Mouse (Mus musculus) naive thymus-derived CD4-positive, alpha-beta T cell, adult 2 months (primary cell): ENCODE measurements around the gene Yes1.
"Not testable (repeated sequence)": the region's sequence is repeated elsewhere in the genome, so short reads cannot be mapped to it uniquely, and the experiment has no call there.

Experiments used
- DNase-seq: peaks from one replicate; pipeline ENCODE4 v3.0.0-alpha.2; 2011; ENCODE audit warnings: low read depth

Yes1 gene

DNA sequence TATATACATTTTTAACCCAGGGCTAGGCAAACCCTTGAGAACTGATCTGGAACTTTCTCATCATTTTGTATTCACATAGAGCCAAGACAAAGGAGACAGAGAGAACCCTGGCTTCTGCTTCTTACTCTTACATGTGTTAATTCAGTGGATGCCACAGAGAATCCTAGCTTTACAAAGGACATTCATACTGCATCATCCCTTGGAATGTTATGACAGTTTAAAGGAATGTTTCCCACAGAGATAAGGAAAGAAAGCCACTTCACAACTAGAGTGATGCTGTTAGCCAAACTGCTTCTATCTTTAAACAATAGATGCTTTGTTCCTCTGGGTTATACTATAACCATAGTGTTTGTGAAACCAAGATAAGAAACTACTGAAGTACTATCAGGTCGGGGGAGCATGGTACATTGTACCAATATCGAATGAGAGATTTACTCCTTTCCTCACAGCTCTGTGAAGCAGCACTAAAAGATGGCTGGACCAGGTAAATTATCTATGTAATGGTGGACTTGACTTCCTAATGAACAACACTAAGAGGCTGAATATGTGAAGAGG, 95.3 kb downstream of the Yes1 start:
- DNase-seq: no peak

DNA sequence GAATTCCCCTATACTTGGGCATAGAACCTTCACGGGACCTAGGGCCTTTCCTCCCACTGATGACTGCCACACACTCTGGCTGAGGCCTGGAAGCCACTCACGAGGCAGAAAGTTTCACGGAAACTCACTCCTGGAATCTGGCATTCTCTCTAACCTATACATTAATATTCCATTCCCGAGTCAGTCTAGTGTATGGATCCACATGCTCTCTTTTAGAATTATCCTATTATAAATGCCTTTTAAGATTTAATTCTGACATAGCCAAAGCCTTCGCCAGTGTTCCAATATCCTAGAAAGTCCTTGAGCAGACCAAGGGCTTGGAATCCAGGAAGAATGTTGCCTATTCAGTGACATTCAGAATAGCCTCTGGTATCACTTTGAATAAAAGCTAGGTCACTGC, 100.5 kb downstream of the Yes1 start:
- no peak for DNase-seq

DNA sequence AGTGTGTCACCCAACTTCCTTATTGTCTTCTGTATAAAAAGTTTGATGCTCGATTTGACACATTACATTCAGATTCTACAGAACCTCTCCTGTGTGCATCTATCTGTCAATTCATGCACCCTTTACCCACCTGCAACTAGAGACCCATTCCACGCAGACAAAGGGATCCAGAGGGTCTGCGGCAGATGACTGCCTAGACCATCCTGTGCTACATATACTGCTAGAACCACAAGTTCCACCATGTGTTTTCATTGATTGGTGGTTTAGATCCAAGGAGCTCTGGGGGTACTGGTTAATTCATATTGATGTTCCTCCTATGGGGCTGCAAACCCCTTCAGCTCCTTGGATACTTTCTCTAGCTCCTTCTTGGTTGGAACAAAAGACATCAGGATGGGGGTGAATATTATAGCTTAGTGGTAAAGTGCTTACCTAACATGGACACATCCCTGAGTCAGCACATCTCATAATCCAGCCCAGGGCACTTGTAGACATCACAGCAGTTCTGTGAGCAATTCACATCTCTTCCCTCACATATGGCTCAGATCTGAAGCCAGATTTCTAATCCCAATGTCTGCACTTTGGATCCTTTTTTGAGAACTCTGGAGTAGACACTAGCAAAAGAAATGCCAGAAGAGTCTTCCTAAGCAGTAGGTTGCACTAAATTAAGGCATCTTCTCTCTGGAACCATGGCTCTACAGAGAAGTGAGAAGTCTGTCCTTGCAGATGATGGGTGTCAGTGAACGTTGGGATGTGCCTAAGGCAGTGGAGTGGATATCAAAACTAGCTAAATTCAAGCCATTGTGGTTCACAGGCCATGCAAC, 101.5 kb downstream of the Yes1 start:
- peak; percentile 40 for DNase-seq

DNA sequence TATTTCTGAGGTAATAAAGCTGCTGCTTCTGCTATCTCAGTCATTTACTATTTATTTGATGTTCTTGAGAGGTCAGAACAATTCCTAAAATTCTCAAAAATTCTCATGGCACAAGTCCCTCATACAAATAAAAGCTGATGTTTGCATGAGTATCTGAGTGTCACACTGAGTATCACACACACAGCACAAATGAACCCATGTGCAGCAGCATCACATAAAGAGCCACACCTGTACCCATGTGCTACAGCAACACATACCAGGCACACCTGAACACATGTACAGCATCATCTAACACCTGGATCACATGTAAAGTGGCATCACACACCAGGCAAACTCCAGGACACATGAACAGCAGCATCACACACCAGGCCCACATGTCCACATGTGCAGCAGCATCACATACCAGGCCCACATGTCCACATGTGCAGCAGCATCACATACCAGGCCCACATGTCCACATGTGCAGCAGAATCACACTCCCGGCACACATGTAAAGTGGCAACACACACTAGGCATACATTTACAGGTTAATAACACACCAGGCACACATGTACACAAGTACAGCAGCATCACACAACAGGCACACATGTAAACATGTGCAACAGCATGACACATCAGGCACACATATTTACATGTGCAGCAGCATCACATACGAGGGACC, 102.2 kb downstream of the Yes1 start:
- no peak for DNase-seq

DNA sequence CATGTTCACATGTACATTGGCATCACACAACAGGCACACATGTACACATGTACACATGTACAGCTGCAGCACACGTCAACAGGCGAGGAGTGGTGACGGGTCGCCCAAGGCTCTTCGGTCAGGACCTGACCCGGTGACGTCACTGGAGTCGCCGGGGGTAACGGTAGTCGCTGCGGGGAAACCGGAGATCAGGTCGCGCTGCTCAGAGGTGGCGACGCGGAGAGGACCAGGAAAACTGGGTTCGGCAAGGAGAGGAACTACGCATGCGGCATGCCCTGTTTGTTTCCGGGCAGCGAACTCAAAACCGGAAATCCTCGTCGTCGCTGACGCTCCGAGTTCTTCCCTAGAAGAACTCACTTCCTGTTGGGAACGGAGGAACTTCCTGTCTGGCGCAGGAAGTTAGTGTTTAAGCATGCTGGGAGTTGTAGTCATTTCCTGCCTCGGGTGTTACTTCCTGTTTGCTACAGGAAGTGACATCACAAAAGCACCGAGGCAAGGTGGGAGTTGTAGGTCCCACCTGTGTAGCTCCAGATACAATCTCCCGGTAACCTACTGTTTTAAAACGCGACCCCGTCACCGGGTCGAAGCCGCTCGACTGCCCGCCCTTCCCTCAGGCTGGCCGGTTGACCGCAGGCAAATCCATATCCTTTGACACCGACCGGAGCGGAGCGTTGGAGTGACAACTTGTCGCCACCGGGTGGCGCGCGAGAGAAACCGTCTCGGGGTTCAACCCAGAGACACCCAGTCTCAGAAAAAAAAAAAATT, 102.9 kb downstream of the Yes1 start:
- peak; percentile 97 for DNase-seq

DNA sequence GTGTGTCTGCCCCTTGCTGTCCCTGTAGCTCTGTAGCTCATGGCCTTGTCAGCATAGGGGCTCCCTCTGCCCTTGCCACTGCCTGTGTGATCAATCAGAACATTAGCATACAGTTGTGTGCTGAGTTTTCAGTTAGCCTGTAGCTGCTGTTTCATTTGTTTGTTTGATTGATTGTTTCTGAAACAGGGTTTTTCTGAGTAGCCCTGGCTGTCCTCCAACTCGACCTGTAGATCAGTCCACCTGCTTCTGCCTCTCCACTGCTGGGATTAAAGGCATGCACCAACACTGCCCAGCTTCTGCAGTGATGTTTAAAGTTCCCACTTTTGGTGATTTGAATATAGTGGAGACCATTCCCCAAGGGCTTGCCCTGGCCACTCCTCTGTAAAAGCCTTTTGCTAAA, 106.8 kb downstream of the Yes1 start:
- no peak for DNase-seq

DNA sequence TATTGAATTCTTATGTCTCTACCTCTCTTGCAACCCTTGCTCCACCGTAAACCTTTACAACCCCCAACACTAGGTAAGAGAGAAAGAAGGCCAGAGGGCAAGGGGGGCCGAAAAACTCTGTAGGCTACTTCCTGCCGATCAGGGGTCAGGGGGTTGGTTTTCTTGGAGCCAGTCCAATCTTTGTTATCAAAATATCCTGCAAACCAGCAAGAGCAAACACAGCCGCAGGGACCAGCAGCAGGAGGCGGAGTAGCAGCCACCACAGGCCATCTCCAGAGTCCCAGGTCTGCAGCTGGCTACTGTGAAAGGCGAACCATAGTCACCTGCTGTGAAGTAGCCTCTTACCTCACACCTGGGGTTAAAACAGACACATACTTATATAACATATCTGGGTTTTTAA, 107.9 kb downstream of the Yes1 start:
- no peak for DNase-seq

DNA sequence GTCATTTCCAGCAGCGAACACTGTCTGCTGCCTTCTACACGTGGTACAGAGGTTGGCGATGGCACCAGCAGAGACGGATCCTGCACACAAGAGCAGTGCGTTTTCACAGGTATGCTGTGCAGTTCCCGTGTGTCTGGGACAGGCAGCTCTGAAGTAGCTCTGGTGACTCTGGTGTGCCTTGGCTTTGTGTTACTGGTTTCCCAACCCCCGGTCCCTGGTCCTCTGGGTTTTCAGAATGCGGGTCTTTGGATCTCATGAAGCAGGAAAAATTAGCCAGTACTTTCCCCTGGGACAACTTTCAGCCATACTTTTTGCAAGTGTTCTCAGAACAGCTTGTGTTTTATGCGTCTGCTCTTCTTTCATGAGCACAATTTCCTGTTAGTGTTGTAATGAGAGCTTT, 109.4 kb downstream of the Yes1 start:
- DNase-seq: no peak

DNA sequence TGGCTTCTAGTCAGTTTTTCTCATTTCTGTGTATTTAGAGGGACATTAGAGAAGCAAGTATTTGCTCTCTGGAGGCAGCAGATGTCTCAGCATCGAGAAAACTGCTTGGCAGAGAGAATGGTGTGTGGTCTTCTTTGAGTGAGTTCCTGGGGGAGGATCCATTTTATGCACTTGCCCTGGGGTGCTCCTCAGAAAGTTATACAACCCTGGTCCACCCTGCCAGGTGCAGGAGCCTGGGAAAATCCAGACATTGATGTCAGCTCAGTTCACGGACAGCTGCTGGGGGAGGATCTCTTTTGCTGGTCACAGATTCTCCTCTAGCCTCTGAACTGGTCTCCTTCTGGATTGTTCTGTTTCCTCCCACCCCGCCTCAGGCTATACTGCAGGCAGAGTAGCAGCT, 110.3 kb downstream of the Yes1 start:
- no peak for DNase-seq

DNA sequence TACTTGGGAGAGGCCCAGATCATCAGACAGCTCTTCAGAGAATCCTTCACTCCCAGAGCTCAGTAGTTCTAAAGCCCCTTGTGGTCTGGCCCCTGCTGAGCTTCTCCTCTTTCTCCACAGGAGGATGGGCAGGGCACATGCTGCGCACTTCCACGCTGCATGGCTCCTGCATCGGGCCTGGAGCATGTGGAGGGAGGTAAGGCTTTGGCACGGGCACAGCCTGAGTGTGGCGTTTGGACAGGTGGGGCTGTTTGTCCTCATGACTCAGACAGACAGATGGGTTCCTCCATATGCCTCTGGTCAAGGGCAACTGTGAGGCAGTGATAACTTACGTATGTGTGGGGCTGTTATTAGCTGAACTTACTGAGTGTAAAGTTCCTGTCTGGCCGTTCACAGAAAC, 111.3 kb downstream of the Yes1 start:
- DNase-seq: no peak

DNA sequence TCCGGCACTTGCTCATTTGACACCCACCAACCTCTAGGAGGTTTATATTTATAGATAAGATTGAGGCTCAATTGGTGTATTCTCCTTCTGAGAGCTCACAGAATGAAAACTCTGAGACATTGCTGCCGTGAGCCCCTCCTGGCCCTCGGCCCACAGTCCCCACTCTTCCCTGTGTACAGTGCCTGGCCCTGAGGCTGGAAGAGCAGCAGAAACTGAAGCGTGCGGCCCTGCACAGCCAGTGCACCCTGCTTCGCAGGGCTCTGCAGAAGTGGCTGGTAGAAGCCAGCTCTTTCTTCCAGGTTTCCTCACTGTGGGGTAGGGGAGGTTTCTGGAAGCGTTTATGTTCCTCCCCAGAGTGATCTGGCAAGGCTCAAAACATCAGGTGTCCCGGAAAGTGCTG, 111.7 kb downstream of the Yes1 start:
- DNase-seq: not testable (repeated sequence)

DNA sequence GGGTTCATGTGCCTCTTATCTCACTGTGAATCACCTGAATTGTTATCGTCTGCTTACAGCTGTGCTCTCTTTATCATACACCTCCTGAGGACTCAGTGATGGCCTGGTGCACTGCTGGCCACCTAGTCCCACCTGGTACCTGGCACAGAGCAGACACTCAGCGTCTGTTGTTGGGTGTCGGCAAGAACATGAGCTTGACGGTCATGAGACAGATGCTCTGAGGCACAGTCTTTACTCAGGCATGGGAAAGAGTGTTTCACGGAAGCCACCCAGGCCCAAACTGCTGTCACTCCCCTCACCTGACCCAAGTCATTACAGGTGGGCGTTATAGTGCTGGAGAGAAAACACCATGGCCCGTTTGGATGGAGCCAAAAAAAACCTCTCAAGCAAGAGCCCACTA, 113.0 kb downstream of the Yes1 start:
- no peak for DNase-seq

DNA sequence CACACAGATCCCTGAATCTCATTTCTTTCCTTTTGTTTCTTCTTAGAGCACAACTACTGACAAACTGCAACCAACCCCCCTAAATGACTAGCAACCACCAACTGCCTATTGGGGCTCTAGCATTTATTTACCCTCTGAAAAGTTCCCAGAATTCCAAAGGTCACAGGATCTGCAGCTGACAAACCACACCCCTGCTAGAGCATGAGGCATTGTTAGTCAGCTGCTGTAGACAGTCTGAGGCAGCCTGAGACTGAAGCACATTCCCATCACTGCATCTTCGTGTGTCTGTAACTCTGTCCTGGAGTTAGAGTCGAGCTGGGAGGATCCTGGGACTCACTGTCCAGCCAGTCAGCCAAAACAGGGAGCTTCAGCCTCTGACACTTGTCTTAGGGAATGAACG, 114.4 kb downstream of the Yes1 start:
- DNase-seq: not testable (repeated sequence)

DNA sequence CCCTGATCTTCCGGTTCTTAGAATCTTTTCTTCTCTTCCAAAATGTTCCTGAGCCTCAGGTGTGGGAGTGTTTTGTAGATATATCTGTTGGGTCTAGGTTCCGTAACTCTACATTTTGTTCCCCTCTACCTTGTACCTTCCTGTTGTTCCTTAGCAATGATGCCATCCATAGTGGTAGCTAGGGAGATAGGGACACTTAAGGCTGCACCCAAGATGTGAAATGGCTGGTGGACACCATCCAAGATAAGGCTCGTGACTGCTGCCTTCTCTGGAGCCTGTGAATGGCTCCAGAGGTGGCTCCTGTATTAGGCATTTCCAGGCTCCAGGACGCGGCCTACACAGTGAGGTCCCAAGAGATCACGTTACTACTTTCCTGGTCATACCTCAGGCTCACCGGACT, 117.3 kb downstream of the Yes1 start:
- no peak for DNase-seq

DNA sequence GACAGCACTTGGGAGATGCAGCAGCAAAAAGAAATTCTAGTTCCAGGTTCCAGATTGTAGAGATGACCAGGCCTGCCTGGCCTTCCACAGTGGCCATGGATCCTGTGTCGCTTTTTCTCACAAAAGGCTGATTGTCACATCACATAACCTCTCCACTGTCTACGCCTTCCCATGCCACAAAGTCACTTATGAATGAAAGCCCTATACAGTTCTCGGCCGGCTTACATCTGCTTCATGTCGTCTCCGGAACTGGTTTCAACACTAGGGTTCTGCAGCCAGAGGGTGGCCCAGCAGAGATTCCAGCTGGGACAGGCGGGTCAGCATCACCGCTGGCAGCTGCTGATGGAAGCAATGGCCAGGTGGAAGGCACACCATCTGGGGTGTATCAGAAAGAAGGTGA, 117.9 kb downstream of the Yes1 start:
- DNase-seq: no peak

DNA sequence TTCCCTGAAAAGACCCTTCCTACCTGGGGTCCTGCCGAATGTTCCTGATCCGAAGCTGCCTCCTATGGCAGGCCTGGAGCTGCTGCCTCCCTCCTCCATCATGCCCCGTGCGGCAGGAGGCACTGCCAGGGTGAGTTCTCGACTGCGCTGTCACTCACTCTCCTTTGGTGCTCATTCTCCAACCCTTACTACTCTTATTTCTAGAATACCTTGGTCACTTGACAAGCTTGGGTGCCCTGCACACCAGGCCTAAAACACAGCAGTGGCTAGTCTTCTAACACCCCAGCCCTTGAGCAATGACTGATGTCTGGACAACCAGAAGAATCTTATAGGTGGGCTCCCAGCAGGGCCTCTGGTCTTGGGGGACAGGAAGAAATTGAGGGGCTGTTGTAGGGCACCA, 122.9 kb downstream of the Yes1 start:
- DNase-seq: not testable (repeated sequence)

DNA sequence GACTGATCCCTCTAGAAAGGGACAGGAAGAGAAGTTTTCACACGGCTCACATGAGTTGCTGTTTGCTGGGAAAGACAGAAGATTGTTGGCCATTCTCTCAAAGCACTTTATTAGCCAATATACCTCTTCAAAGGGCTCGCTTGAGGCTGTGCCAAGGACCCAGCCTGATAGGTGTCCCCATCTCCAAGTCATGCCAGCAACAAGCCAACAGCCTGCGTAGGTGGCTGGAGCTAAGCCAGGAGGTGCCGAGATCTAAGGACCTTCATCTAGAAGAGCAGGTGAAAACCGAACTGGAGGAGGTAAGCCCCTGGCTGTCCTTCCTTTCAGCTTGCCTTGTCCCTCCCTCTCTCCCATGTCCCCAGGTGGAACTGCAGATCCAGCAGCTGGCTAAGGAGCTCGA, 124.8 kb downstream of the Yes1 start:
- no peak for DNase-seq
